Mouse (Mus musculus) C2C12 (cell line): ENCODE measurements around the gene Dhrs2.

Source experiments
- CTCF ChIP-seq: IDR thresholded peaks from one replicate; pipeline ENCODE4 v1.5.1; 2011; ENCODE audit not compliant: control insufficient read depth, insufficient read depth, insufficient read length
- MAX ChIP-seq: IDR thresholded peaks from one replicate; pipeline ENCODE4 v1.6.1; 2011; ENCODE audit warnings: mild to moderate bottlenecking, control low read depth
- MYOG ChIP-seq: IDR thresholded peaks from one replicate; pipeline ENCODE4 v1.6.1; 2011; ENCODE audit not compliant: control insufficient read depth, insufficient read length; ENCODE audit errors: extremely low read depth

GRCm38 (mm10) chr14:55253580-55253979, 31.8 kb downstream of the Dhrs2 start:
- no peak for TF ChIP-seq MAX
- TF ChIP-seq CTCF: no peak
- TF ChIP-seq MYOG: no peak
